ENCODE assay signal across 8 mouse cellular contexts in the genomic region with DNA sequence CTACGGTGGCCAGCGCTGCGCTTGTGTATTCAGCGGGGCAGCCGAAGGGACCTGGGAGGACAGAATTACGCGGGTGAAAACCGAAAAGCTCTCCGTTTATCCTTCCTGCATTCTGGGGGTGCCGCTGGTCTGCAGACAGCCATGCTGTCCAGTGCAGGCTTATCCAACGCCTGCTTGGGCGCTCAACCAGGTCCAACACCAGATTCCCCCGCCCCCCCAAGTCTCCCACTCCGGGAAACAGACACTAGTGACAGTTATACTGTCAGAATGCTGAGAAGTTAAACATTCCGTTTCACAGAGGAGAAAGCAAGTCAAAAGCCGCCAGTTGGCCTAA. TPM values are rescaled to one million over a fixed set of nuclear protein-coding genes. Genes with fewer than 3 reads are reported as not detected.
DNase-seq lines count a peak whose midpoint lies in the region; ATAC-seq and TF ChIP-seq lines count a peak whose summit lies in the region.

No protein-coding gene starts in this region.

- peak overlapping the region; percentile 82 for H3K4me3 ChIP-seq in left cerebral cortex, adult 2 months
- H3K4me3 ChIP-seq in embryonic facial prominence, embryonic 12.5 days, result peak overlapping the region; percentile 76
- peak overlapping the region; percentile 68 for H3K4me3 ChIP-seq in intestine, embryonic 15.5 days (replicated peaks)
- H3K4me3 ChIP-seq in neural tube, embryonic 12.5 days, result peak overlapping the region; percentile 68

- TF ChIP-seq CTCF in left cerebral cortex, adult 2 months (IDR thresholded peaks at IDR 0.05), result no peak

- no peaks in the 10 kb centered on the region for H3K9me3 ChIP-seq in embryonic facial prominence, embryonic 12.5 days
- H3K9me3 ChIP-seq in intestine, embryonic 15.5 days, result no peaks in the 10 kb centered on the region
- H3K9me3 ChIP-seq in neural tube, embryonic 12.5 days, result no peaks in the 10 kb centered on the region

- peaks cover 11% of the 10 kb centered on the region for H3K36me3 ChIP-seq in embryonic facial prominence, embryonic 12.5 days
- peaks cover 5% of the 10 kb centered on the region; the same call in 1 of the 2 replicates for H3K36me3 ChIP-seq in intestine, embryonic 15.5 days
- H3K36me3 ChIP-seq in neural tube, embryonic 12.5 days, result peaks cover 10% of the 10 kb centered on the region; the same call in 1 of the 2 replicates

- H3K27me3 ChIP-seq in embryonic facial prominence, embryonic 12.5 days, result no peaks in the 10 kb centered on the region
- no peaks in the 10 kb centered on the region for H3K27me3 ChIP-seq in intestine, embryonic 15.5 days (replicated peaks)
- no peaks in the 10 kb centered on the region for H3K27me3 ChIP-seq in neural tube, embryonic 12.5 days (replicated peaks)

- no peak for ATAC-seq in embryonic facial prominence, embryonic 12.5 days (ENCODE audit: insufficient number of reproducible peaks, insufficient read depth, low FRiP score, low TSS enrichment)
- no peak for ATAC-seq in intestine, embryonic 15.5 days
- ATAC-seq in neural tube, embryonic 12.5 days (ENCODE audit: low FRiP score, low read depth), result no peak

- peaks cover 8% of the 10 kb centered on the region; the same call in 1 of the 2 replicates for H3K4me1 ChIP-seq in embryonic facial prominence, embryonic 12.5 days
- no peaks in the 10 kb centered on the region for H3K4me1 ChIP-seq in intestine, embryonic 15.5 days (replicated peaks)
- peaks cover 17% of the 10 kb centered on the region for H3K4me1 ChIP-seq in neural tube, embryonic 12.5 days

- intact Hi-C loops in left cerebral cortex, adult 2 months (cut with DNase I), result loop anchor here (1.0 to 2.0 kb wide), 3 partner anchors 25 to 85 kb away; partner anchors contain the start of genes Snx14, Syncrip and Zfp949
- intact Hi-C loops in left cerebral cortex, postnatal 14 days (cut with DNase I), result loop anchor here (2.0 kb wide), 2 partner anchors 41 to 85 kb away; partner anchors contain the start of genes Snx14 and Syncrip

- H3K27ac ChIP-seq in left cerebral cortex, adult 2 months, result no peak overlapping the region
- peak overlapping the region; percentile 92 for H3K27ac ChIP-seq in embryonic facial prominence, embryonic 12.5 days
- peak overlapping the region; percentile 91 for H3K27ac ChIP-seq in intestine, embryonic 15.5 days
- peak overlapping the region; percentile 50 for H3K27ac ChIP-seq in neural tube, embryonic 12.5 days

- no peak for DNase-seq in left cerebral cortex, adult 2 months (ENCODE audit: extremely low spot score in 1 of 2, low spot score in 2 of 2)
- DNase-seq in left cerebral cortex, postnatal 14 days (ENCODE audit: low spot score in 2 of 2), result no peak
- DNase-seq in urinary bladder, adult 18-20 months (ENCODE audit: low spot score in 2 of 2), result no peak
- no peak for DNase-seq in thymus, postnatal 10 days (ENCODE audit: low spot score in 2 of 2)
- DNase-seq in ovary, adult 18-20 months (ENCODE audit: low spot score), result no peak

- peak overlapping the region; percentile 54 for H3K9ac ChIP-seq in embryonic facial prominence, embryonic 12.5 days
- H3K9ac ChIP-seq in intestine, embryonic 15.5 days, result peak overlapping the region; percentile 67
- peak overlapping the region; percentile 60 for H3K9ac ChIP-seq in neural tube, embryonic 12.5 days

- under 1% methylated on average over 16 of the region's 16 CpGs for WGBS in embryonic facial prominence, embryonic 12.5 days
- 2% methylated on average over 16 of the region's 16 CpGs for WGBS in intestine, embryonic 15.5 days
- WGBS in neural tube, embryonic 12.5 days, result under 1% methylated on average over 16 of the region's 16 CpGs

- peak overlapping the region; percentile 60 for H3K4me2 ChIP-seq in embryonic facial prominence, embryonic 12.5 days (replicated peaks)
- H3K4me2 ChIP-seq in intestine, embryonic 15.5 days (replicated peaks), result peak overlapping the region; percentile 83
- H3K4me2 ChIP-seq in neural tube, embryonic 12.5 days (replicated peaks), result peak overlapping the region; percentile 73

RNA-seq across cellular contexts. Expression of gene Zfp949, which starts 24.5 kb away (rescaled TPM):
- total RNA-seq in left cerebral cortex, adult 2 months (2021), result 10 to 100 TPM; 26.0 to 26.2 TPM
- 10 to 100 TPM; 17.3 to 19.7 TPM for total RNA-seq in left cerebral cortex, postnatal 14 days (2021)
- polyA plus RNA-seq in embryonic facial prominence, embryonic 12.5 days (2016; fragmentation: Nextera tagmentation; extraction: Ambion mirVana), result 12.9 and 14.2 TPM in 2 replicates
- 7.4 and 7.9 TPM in 2 replicates for polyA plus RNA-seq in intestine, embryonic 15.5 days (2015; fragmentation: Nextera tagmentation; extraction: Ambion mirVana)
- 13.8 and 14.7 TPM in 2 replicates for polyA plus RNA-seq in neural tube, embryonic 12.5 days (2016; fragmentation: Nextera tagmentation; extraction: Ambion mirVana)

RNA-seq across cellular contexts. Expression of gene Syncrip, which starts 40.9 kb away (rescaled TPM):
- 10 to 100 TPM; 68.7 to 71.3 TPM for total RNA-seq in left cerebral cortex, adult 2 months (2021)
- total RNA-seq in left cerebral cortex, postnatal 14 days (2021), result 10 to 100 TPM; 69.9 to 72.5 TPM
- 122 and 127 TPM in 2 replicates for polyA plus RNA-seq in embryonic facial prominence, embryonic 12.5 days (2016; fragmentation: Nextera tagmentation; extraction: Ambion mirVana)
- 78.3 and 98.9 TPM in 2 replicates for polyA plus RNA-seq in intestine, embryonic 15.5 days (2015; fragmentation: Nextera tagmentation; extraction: Ambion mirVana)
- 102 and 104 TPM in 2 replicates for polyA plus RNA-seq in neural tube, embryonic 12.5 days (2016; fragmentation: Nextera tagmentation; extraction: Ambion mirVana)

RNA-seq across cellular contexts. Expression of gene Trim43a, which starts 57.4 kb away (rescaled TPM):
- total RNA-seq in left cerebral cortex, adult 2 months (2021), result 1 to 10 TPM; 1.6 to 1.7 TPM
- 1 to 10 TPM; 1.8 TPM for total RNA-seq in left cerebral cortex, postnatal 14 days (2021)
- polyA plus RNA-seq in embryonic facial prominence, embryonic 12.5 days (2016; fragmentation: Nextera tagmentation; extraction: Ambion mirVana), result 0.20 TPM in 1 of 2 replicates, not detected in the other
- not detected in 2 replicates for polyA plus RNA-seq in intestine, embryonic 15.5 days (2015; fragmentation: Nextera tagmentation; extraction: Ambion mirVana)
- 0.15 TPM in 1 of 2 replicates, not detected in the other for polyA plus RNA-seq in neural tube, embryonic 12.5 days (2016; fragmentation: Nextera tagmentation; extraction: Ambion mirVana)
